Mouse (Mus musculus): ENCODE data around the gene Ctbp2. TPM values are rescaled to one million over a fixed set of nuclear protein-coding genes. Genes with fewer than 3 reads are reported as not detected.

Ctbp2 gene
- polyA plus RNA-seq, 1 experiment from 2014 or later = 157 TPM

GRCm38 (mm10) chr7:132994120-132994519 is 130.0 kb downstream of the Ctbp2 start:
- Histone ChIP-seq H3K36me3 (ENCODE audit: control insufficient read depth, insufficient read depth, low read length) (peaks cover 98% of the 10 kb centered on the region), H3K4me2 (replicated peaks; ENCODE audit: low read depth, low read length) (no peak overlapping the region), H3K9ac (ENCODE audit: low read depth, low read length) (no peak overlapping the region), H3K27me3 (ENCODE audit: control insufficient read depth, insufficient read depth, low read length) (no peaks in the 10 kb centered on the region), H3K4me1 (ENCODE audit: control insufficient read depth, insufficient read depth, low read length) (no peaks in the 10 kb centered on the region), H3K4me3 (ENCODE audit: low read length) (no peak overlapping the region), H3K27ac (ENCODE audit: low read depth, low read length) (no peak overlapping the region), H3K9me3 (ENCODE audit: control insufficient read depth, low read length) (no peaks in the 10 kb centered on the region)
- ATAC-seq (ENCODE audit: low FRiP score, low TSS enrichment) = no peak
- WGBS = 84% methylated on average over 8 of the region's 8 CpGs

- Histone ChIP-seq H3K9ac (ENCODE audit: low read depth, low read length) (no peak overlapping the region), H3K4me3 (ENCODE audit: low read length) (no peak overlapping the region), H3K4me2 (replicated peaks; ENCODE audit: low read depth, low read length) (no peak overlapping the region), H3K36me3 (ENCODE audit: control insufficient read depth, insufficient read depth, low read length) (peaks cover 98% of the 10 kb centered on the region), H3K4me1 (ENCODE audit: control insufficient read depth, insufficient read depth, low read length) (no peaks in the 10 kb centered on the region), H3K9me3 (ENCODE audit: control insufficient read depth, low read length) (no peaks in the 10 kb centered on the region), H3K27ac (ENCODE audit: low read depth, low read length) (no peak overlapping the region), H3K27me3 (ENCODE audit: control insufficient read depth, insufficient read depth, low read length) (no peaks in the 10 kb centered on the region)
- WGBS = 92% methylated on average over 9 of the region's 9 CpGs
- ATAC-seq (ENCODE audit: low FRiP score, low TSS enrichment) = no peak
Measured at GRCm38 (mm10) chr7:132992967-132993615, 131.1 kb downstream of the Ctbp2 start.

- H3K9me3 ChIP-seq (ENCODE audit: control insufficient read depth, low read length) = no peaks in the 10 kb centered on the region
- no peaks in the 10 kb centered on the region for H3K27me3 ChIP-seq (ENCODE audit: control insufficient read depth, insufficient read depth, low read length)
- ATAC-seq (ENCODE audit: low FRiP score, low TSS enrichment) = no peak
- H3K27ac ChIP-seq (ENCODE audit: low read depth, low read length) = no peak overlapping the region
- 82% methylated on average over 14 of the region's 14 CpGs for WGBS
- no peaks in the 10 kb centered on the region for H3K4me1 ChIP-seq (ENCODE audit: control insufficient read depth, insufficient read depth, low read length)
- H3K4me2 ChIP-seq (replicated peaks; ENCODE audit: low read depth, low read length) = no peak overlapping the region
- H3K36me3 ChIP-seq (ENCODE audit: control insufficient read depth, insufficient read depth, low read length) = peaks cover 91% of the 10 kb centered on the region
- H3K4me3 ChIP-seq (ENCODE audit: low read length) = no peak overlapping the region
- H3K9ac ChIP-seq (ENCODE audit: low read depth, low read length) = no peak overlapping the region
Measured at GRCm38 (mm10) chr7:132991240-132991900, 132.8 kb downstream of the Ctbp2 start.

- Histone ChIP-seq H3K4me1 (ENCODE audit: control insufficient read depth, insufficient read depth, low read length) (no peaks in the 10 kb centered on the region), H3K27ac (ENCODE audit: low read depth, low read length) (no peak overlapping the region), H3K27me3 (ENCODE audit: control insufficient read depth, insufficient read depth, low read length) (no peaks in the 10 kb centered on the region), H3K9ac (ENCODE audit: low read depth, low read length) (no peak overlapping the region), H3K4me3 (ENCODE audit: low read length) (no peak overlapping the region), H3K36me3 (ENCODE audit: control insufficient read depth, insufficient read depth, low read length) (peaks cover 86% of the 10 kb centered on the region), H3K4me2 (replicated peaks; ENCODE audit: low read depth, low read length) (no peak overlapping the region), H3K9me3 (ENCODE audit: control insufficient read depth, low read length) (no peaks in the 10 kb centered on the region)
- ATAC-seq (ENCODE audit: low FRiP score, low TSS enrichment) = no peak
- 87% methylated on average over 5 of the region's 5 CpGs for WGBS
Measured at GRCm38 (mm10) chr7:132989839-132990238, 134.3 kb downstream of the Ctbp2 start.

- Histone ChIP-seq H3K9me3 (ENCODE audit: control insufficient read depth, low read length) (no peaks in the 10 kb centered on the region), H3K27me3 (ENCODE audit: control insufficient read depth, insufficient read depth, low read length) (no peaks in the 10 kb centered on the region), H3K27ac (ENCODE audit: low read depth, low read length) (no peak overlapping the region), H3K4me2 (replicated peaks; ENCODE audit: low read depth, low read length) (no peak overlapping the region), H3K36me3 (ENCODE audit: control insufficient read depth, insufficient read depth, low read length) (peaks cover 47% of the 10 kb centered on the region), H3K4me1 (ENCODE audit: control insufficient read depth, insufficient read depth, low read length) (no peaks in the 10 kb centered on the region), H3K9ac (ENCODE audit: low read depth, low read length) (no peak overlapping the region), H3K4me3 (ENCODE audit: low read length) (no peak overlapping the region)
- ATAC-seq (ENCODE audit: low FRiP score, low TSS enrichment) = no peak
- WGBS = 80% methylated on average over 3 of the region's 3 CpGs
Measured at GRCm38 (mm10) chr7:132982639-132983038, 141.5 kb downstream of the Ctbp2 start.

GRCm38 (mm10) chr7:132977981-132978380 is 146.2 kb downstream of the Ctbp2 start:
- no peak for ATAC-seq (ENCODE audit: low FRiP score, low TSS enrichment)
- WGBS = 91% methylated on average over 2 of the region's 2 CpGs
- H3K36me3 ChIP-seq (ENCODE audit: control insufficient read depth, insufficient read depth, low read length) = peaks cover 34% of the 10 kb centered on the region

GRCm38 (mm10) chr7:132976079-132976478 is 148.1 kb downstream of the Ctbp2 start:
- Histone ChIP-seq H3K4me1 (ENCODE audit: control insufficient read depth, insufficient read depth, low read length) (no peaks in the 10 kb centered on the region), H3K4me2 (replicated peaks; ENCODE audit: low read depth, low read length) (no peak overlapping the region), H3K27me3 (ENCODE audit: control insufficient read depth, insufficient read depth, low read length) (no peaks in the 10 kb centered on the region), H3K9me3 (ENCODE audit: control insufficient read depth, low read length) (no peaks in the 10 kb centered on the region), H3K27ac (ENCODE audit: low read depth, low read length) (no peak overlapping the region), H3K9ac (ENCODE audit: low read depth, low read length) (no peak overlapping the region), H3K4me3 (ENCODE audit: low read length) (no peak overlapping the region), H3K36me3 (ENCODE audit: control insufficient read depth, insufficient read depth, low read length) (peaks cover 23% of the 10 kb centered on the region)
- ATAC-seq (ENCODE audit: low FRiP score, low TSS enrichment) = no peak
- 61% methylated on average over 2 of the region's 2 CpGs for WGBS

More at GRCm38 (mm10) chr7:132977981-132978380, 146.2 kb downstream of the Ctbp2 start:
- H3K9ac ChIP-seq (ENCODE audit: low read depth, low read length) = no peak overlapping the region
- H3K4me2 ChIP-seq (replicated peaks; ENCODE audit: low read depth, low read length) = no peak overlapping the region
- H3K9me3 ChIP-seq (ENCODE audit: control insufficient read depth, low read length) = no peaks in the 10 kb centered on the region
- H3K27ac ChIP-seq (ENCODE audit: low read depth, low read length) = no peak overlapping the region
- H3K27me3 ChIP-seq (ENCODE audit: control insufficient read depth, insufficient read depth, low read length) = no peaks in the 10 kb centered on the region
- no peak overlapping the region for H3K4me3 ChIP-seq (ENCODE audit: low read length)
- H3K4me1 ChIP-seq (ENCODE audit: control insufficient read depth, insufficient read depth, low read length) = no peaks in the 10 kb centered on the region

- WGBS = 86% methylated on average over 2 of the region's 2 CpGs
- Histone ChIP-seq H3K9me3 (ENCODE audit: control insufficient read depth, low read length) (no peaks in the 10 kb centered on the region), H3K36me3 (ENCODE audit: control insufficient read depth, insufficient read depth, low read length) (peaks cover 29% of the 10 kb centered on the region), H3K4me1 (ENCODE audit: control insufficient read depth, insufficient read depth, low read length) (no peaks in the 10 kb centered on the region), H3K27ac (ENCODE audit: low read depth, low read length) (no peak overlapping the region), H3K27me3 (ENCODE audit: control insufficient read depth, insufficient read depth, low read length) (no peaks in the 10 kb centered on the region), H3K4me3 (ENCODE audit: low read length) (no peak overlapping the region), H3K4me2 (replicated peaks; ENCODE audit: low read depth, low read length) (no peak overlapping the region), H3K9ac (ENCODE audit: low read depth, low read length) (no peak overlapping the region)
- no peak for ATAC-seq (ENCODE audit: low FRiP score, low TSS enrichment)
Measured at GRCm38 (mm10) chr7:132972079-132972478, 152.1 kb downstream of the Ctbp2 start.

- H3K27ac ChIP-seq (ENCODE audit: low read depth, low read length) = no peak overlapping the region
- no peaks in the 10 kb centered on the region for H3K9me3 ChIP-seq (ENCODE audit: control insufficient read depth, low read length)
- 86% methylated on average over 2 of the region's 2 CpGs for WGBS
- no peaks in the 10 kb centered on the region for H3K27me3 ChIP-seq (ENCODE audit: control insufficient read depth, insufficient read depth, low read length)
- ATAC-seq (ENCODE audit: low FRiP score, low TSS enrichment) = no peak
- H3K4me3 ChIP-seq (ENCODE audit: low read length) = no peak overlapping the region
- H3K4me1 ChIP-seq (ENCODE audit: control insufficient read depth, insufficient read depth, low read length) = 0 out of 2 replicates have a peak, but pooled peaks cover 5% of the 10 kb centered on the region
- no peak overlapping the region for H3K4me2 ChIP-seq (replicated peaks; ENCODE audit: low read depth, low read length)
- no peak overlapping the region for H3K9ac ChIP-seq (ENCODE audit: low read depth, low read length)
- peaks cover 17% of the 10 kb centered on the region; the same call in 1 of the 2 replicates for H3K36me3 ChIP-seq (ENCODE audit: control insufficient read depth, insufficient read depth, low read length)
Measured at GRCm38 (mm10) chr7:132965707-132966106, 158.4 kb downstream of the Ctbp2 start.

Measured in kidney, embryonic 14.5 days (tissue).